ENCODE assay signal across 8 mouse cellular contexts in the genomic region with DNA sequence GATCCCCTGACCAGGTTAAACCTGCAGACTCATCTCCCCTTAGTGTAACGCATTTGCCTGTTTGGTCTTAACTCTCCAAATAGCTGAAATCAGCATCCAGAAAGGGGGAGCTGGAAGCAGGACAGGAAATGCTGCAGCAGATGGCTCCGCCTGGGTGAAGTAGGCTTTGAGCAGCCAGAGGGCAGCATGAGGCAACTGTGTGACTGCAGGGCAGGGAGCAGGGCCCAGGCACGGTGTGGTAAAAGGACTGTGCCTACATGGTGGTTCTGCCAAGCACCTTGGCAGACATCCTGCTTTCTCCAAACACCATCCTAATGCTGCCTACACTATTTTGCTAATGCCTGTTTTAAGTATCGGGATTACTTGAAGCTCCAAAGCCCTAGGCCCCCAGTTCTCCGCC.
DNase-seq lines count a peak whose midpoint lies in the region; ATAC-seq lines count a peak whose summit lies in the region.

No protein-coding gene starts in this region.

- no peaks in the 10 kb centered on the region for H3K9me3 ChIP-seq in kidney, embryonic 15.5 days (replicated peaks)

- H3K9ac ChIP-seq in kidney, embryonic 15.5 days: no peak overlapping the region

- ATAC-seq in kidney, embryonic 15.5 days (replicated peaks; ENCODE audit: low FRiP score): peak; percentile 81

- H3K4me1 ChIP-seq in kidney, embryonic 15.5 days: peaks cover 14% of the 10 kb centered on the region

- no peak overlapping the region for H3K27ac ChIP-seq in kidney, embryonic 15.5 days

- DNase-seq in ovary, adult 18-20 months (ENCODE audit: low spot score): peak; percentile 48
- DNase-seq in ovary, postnatal 10 days (ENCODE audit: low spot score): no peak
- DNase-seq in embryo, embryonic 10 days (ENCODE audit: low spot score): peak; percentile 58
- DNase-seq in gonadal fat pad, adult 2 months (ENCODE audit: low read depth): peak; percentile 47
- DNase-seq in lung, adult 18-20 months: peak; percentile 75 to 79
- peak; percentile 28 for DNase-seq in retina, embryonic 14.5 days (ENCODE audit: low spot score)
- DNase-seq in thymus, adult 18-20 months: no peak

- 48% methylated on average over 5 of the region's 5 CpGs for WGBS in kidney, embryonic 15.5 days

- H3K4me3 ChIP-seq in kidney, embryonic 15.5 days (replicated peaks): no peak overlapping the region

- H3K36me3 ChIP-seq in kidney, embryonic 15.5 days: no peaks in the 10 kb centered on the region

- no peaks in the 10 kb centered on the region for H3K27me3 ChIP-seq in kidney, embryonic 15.5 days

- H3K4me2 ChIP-seq in kidney, embryonic 15.5 days: no peak overlapping the region

Comparison
In these comparisons a context has a peak if more than half of its experiments do, and no peak if none do; other contexts are left out.
1. DNase-seq: peak in ovary, adult 18-20 months (single experiment), embryo, embryonic 10 days (single experiment), gonadal fat pad, adult 2 months (single experiment), lung, adult 18-20 months (2 of 2) and retina, embryonic 14.5 days (single experiment); none in ovary, postnatal 10 days (single experiment) and thymus, adult 18-20 months (0 of 2).